Mouse (Mus musculus) heart, embryonic 16.5 days (tissue): ENCODE results near the gene Pdcd2l. TPM values are rescaled to one million over a fixed set of nuclear protein-coding genes. Genes with fewer than 3 reads are reported as not detected.
"Not testable (repeated sequence)": the region's sequence is repeated elsewhere in the genome, so short reads cannot be mapped to it uniquely, and the experiment has no call there.

ENCODE experiments used
- ATAC-seq: fragments of 200-750 bp; cut with Nextera tagmentation; replicated peaks from 2 replicates; pipeline ENCODE4 v1.8.0; 2017; ENCODE audit warnings: moderate number of reproducible peaks; ENCODE audit not compliant: insufficient read depth, low FRiP score; ENCODE audit errors: extremely low read depth
- H3K27ac ChIP-seq: fragments of 300-500 bp; sonication (generic); 2 replicates; pipeline ENCODE4 v1.5.1; 2014; ENCODE audit warnings: mild to moderate bottlenecking, low read length, control low read depth, moderate library complexity
- H3K27me3 ChIP-seq: fragments of 300-500 bp; sonication (generic); 2 replicates; pipeline ENCODE4 v1.6.1; 2014; ENCODE audit warnings: low read length, mixed read lengths; ENCODE audit not compliant: control insufficient read depth, insufficient read depth
- H3K36me3 ChIP-seq: fragments of 300-500 bp; sonication (generic); 2 replicates; pipeline ENCODE4 v1.6.1; 2014; ENCODE audit not compliant: control insufficient read depth, insufficient read depth
- H3K4me1 ChIP-seq: fragments of 300-500 bp; sonication (generic); 2 replicates; pipeline ENCODE4 v1.6.1; 2014; ENCODE audit warnings: low read length, mixed read lengths; ENCODE audit not compliant: control insufficient read depth, insufficient read depth
- H3K4me2 ChIP-seq: fragments of 300-500 bp; sonication (generic); 2 replicates; pipeline ENCODE4 v1.6.1; 2014; ENCODE audit warnings: low read depth, mild to moderate bottlenecking, control low read depth, low read length
- H3K4me3 ChIP-seq: fragments of 300-500 bp; sonication (generic); 2 replicates; pipeline ENCODE4 v1.5.1; 2014; ENCODE audit warnings: mild to moderate bottlenecking, control low read depth, low read length
- H3K9ac ChIP-seq: fragments of 300-500 bp; sonication (generic); 2 replicates; pipeline ENCODE4 v1.6.1; 2014; ENCODE audit warnings: low read length, control low read depth
- H3K9me3 ChIP-seq: fragments of 300-500 bp; sonication (generic); replicated peaks from 2 replicates; pipeline ENCODE4 v1.6.1; 2016; ENCODE audit warnings: low read length; ENCODE audit not compliant: control insufficient read depth
- WGBS: fragments of 180-500 bp; shearing (Covaris S2); extraction: QIAGEN DNeasy Blood & Tissue Kit; methylation state at CpG from one replicate; pipeline ENCODE4 v1.1.7; 2014; 5-methylcytosine and 5-hydroxymethylcytosine counted together
- polyA plus RNA-seq: library from polyadenylated mRNA; unstranded; fragments of >200 nt; fragmentation: Nextera tagmentation; extraction: Ambion mirVana; gene quantifications from 2 replicates; pipeline ENCODE4 v1.2.1, GENCODE M21; 2015

The Pdcd2l gene
- polyA plus RNA-seq, 1 experiment from 2014 or later: 59.5 TPM

- H3K27ac ChIP-seq: no peak overlapping the region
- no peak overlapping the region for H3K4me2 ChIP-seq
- 72% methylated on average over 1 of the region's 1 CpGs for WGBS
- no peak overlapping the region for H3K9ac ChIP-seq
- H3K4me1 ChIP-seq: no peaks in the 10 kb centered on the region
- H3K36me3 ChIP-seq: peaks cover 82% of the 10 kb centered on the region
- no peaks in the 10 kb centered on the region for H3K27me3 ChIP-seq
- ATAC-seq: no peak
- no peak overlapping the region for H3K4me3 ChIP-seq
- H3K9me3 ChIP-seq: 0 out of 2 replicates have a peak, but pooled peaks cover 2% of the 10 kb centered on the region
These were observed 22.0 kb upstream of the Pdcd2l start for GRCm38 (mm10) chr7:34218496-34218895.

GRCm38 (mm10) chr7:34216474-34216873 is 20.0 kb upstream of the Pdcd2l start:
- Histone ChIP-seq H3K9ac (no peak overlapping the region), H3K27ac (no peak overlapping the region), H3K36me3 (peaks cover 79% of the 10 kb centered on the region), H3K4me2 (no peak overlapping the region), H3K27me3 (no peaks in the 10 kb centered on the region), H3K4me3 (no peak overlapping the region), H3K9me3 (no peaks in the 10 kb centered on the region), H3K4me1 (no peaks in the 10 kb centered on the region)
- 86% methylated on average over 10 of the region's 10 CpGs for WGBS
- ATAC-seq: no peak

GRCm38 (mm10) chr7:34215481-34215880 is 19.0 kb upstream of the Pdcd2l start:
- H3K4me1 ChIP-seq: no peaks in the 10 kb centered on the region
- no peak overlapping the region for H3K4me2 ChIP-seq
- ATAC-seq: no peak
- H3K9me3 ChIP-seq: no peaks in the 10 kb centered on the region
- WGBS: 83% methylated on average over 9 of the region's 9 CpGs
- no peaks in the 10 kb centered on the region for H3K27me3 ChIP-seq
- H3K36me3 ChIP-seq: peaks cover 82% of the 10 kb centered on the region
- no peak overlapping the region for H3K9ac ChIP-seq
- no peak overlapping the region for H3K27ac ChIP-seq
- H3K4me3 ChIP-seq: no peak overlapping the region

- no peak for ATAC-seq
- Histone ChIP-seq H3K36me3 (peaks cover 81% of the 10 kb centered on the region), H3K9ac (no peak overlapping the region), H3K9me3 (no peaks in the 10 kb centered on the region), H3K27me3 (no peaks in the 10 kb centered on the region), H3K4me2 (no peak overlapping the region), H3K27ac (no peak overlapping the region), H3K4me1 (no peaks in the 10 kb centered on the region), H3K4me3 (no peak overlapping the region)
- 92% methylated on average over 8 of the region's 8 CpGs for WGBS
These were observed 18.2 kb upstream of the Pdcd2l start for GRCm38 (mm10) chr7:34214644-34215043.

GRCm38 (mm10) chr7:34213281-34213680 is 16.8 kb upstream of the Pdcd2l start:
- Histone ChIP-seq H3K4me2 (no peak overlapping the region), H3K27me3 (no peaks in the 10 kb centered on the region), H3K4me1 (no peaks in the 10 kb centered on the region), H3K9me3 (no peaks in the 10 kb centered on the region), H3K4me3 (no peak overlapping the region), H3K9ac (no peak overlapping the region), H3K27ac (no peak overlapping the region), H3K36me3 (peaks cover 82% of the 10 kb centered on the region)
- no peak for ATAC-seq
- 82% methylated on average over 7 of the region's 7 CpGs for WGBS

- no peaks in the 10 kb centered on the region for H3K4me1 ChIP-seq
- no peaks in the 10 kb centered on the region for H3K9me3 ChIP-seq
- H3K27ac ChIP-seq: no peak overlapping the region
- H3K27me3 ChIP-seq: no peaks in the 10 kb centered on the region
- WGBS: 83% methylated on average over 9 of the region's 9 CpGs
- H3K4me2 ChIP-seq: no peak overlapping the region
- no peak overlapping the region for H3K4me3 ChIP-seq
- H3K9ac ChIP-seq: no peak overlapping the region
- ATAC-seq: no peak
- peaks cover 96% of the 10 kb centered on the region for H3K36me3 ChIP-seq
These were observed 11.7 kb upstream of the Pdcd2l start for GRCm38 (mm10) chr7:34208027-34208745.

- no peaks in the 10 kb centered on the region for H3K9me3 ChIP-seq
These were observed 9.9 kb upstream of the Pdcd2l start for GRCm38 (mm10) chr7:34206331-34206730.

GRCm38 (mm10) chr7:34202147-34202546 is 5.7 kb upstream of the Pdcd2l start:
- peaks cover 66% of the 10 kb centered on the region for H3K36me3 ChIP-seq
- not testable (repeated sequence) for ATAC-seq, H3K9ac ChIP-seq, H3K4me2 ChIP-seq, H3K4me1 ChIP-seq, H3K27ac ChIP-seq, H3K9me3 ChIP-seq, H3K27me3 ChIP-seq, H3K4me3 ChIP-seq
- 95% methylated on average over 9 of the region's 10 CpGs for WGBS

More at GRCm38 (mm10) chr7:34206331-34206730, 9.9 kb upstream of the Pdcd2l start:
- ATAC-seq: no peak
- Histone ChIP-seq H3K9ac (no peak overlapping the region), H3K27me3 (no peaks in the 10 kb centered on the region), H3K4me2 (no peak overlapping the region), H3K27ac (no peak overlapping the region), H3K36me3 (peaks cover 96% of the 10 kb centered on the region), H3K4me1 (no peaks in the 10 kb centered on the region), H3K4me3 (no peak overlapping the region)
- 88% methylated on average over 6 of the region's 6 CpGs for WGBS

GRCm38 (mm10) chr7:34200829-34201228 is 4.4 kb upstream of the Pdcd2l start:
- WGBS: 98% methylated on average over 2 of the region's 2 CpGs
- Histone ChIP-seq H3K36me3 (peaks cover 54% of the 10 kb centered on the region), H3K4me1 (peaks cover 4% of the 10 kb centered on the region), H3K9ac (no peak overlapping the region), H3K9me3 (no peaks in the 10 kb centered on the region), H3K4me2 (no peak overlapping the region), H3K4me3 (no peak overlapping the region), H3K27ac (no peak overlapping the region), H3K27me3 (no peaks in the 10 kb centered on the region)
- ATAC-seq: no peak
